Mouse (Mus musculus): Measurements from ENCODE around the gene Ebp. TPM values are rescaled to one million over a fixed set of nuclear protein-coding genes. Genes with fewer than 3 reads are reported as not detected.
A peak's percentile ranks its signal among the peaks of the same experiment; 100 is the strongest.

Ebp gene
- total RNA-seq, 2 experiments from 2014 or later, result 19.6 to 22.6 TPM

GRCm38 (mm10) chrX:8192640-8193418, 483 bp downstream of the Ebp start:
- intact Hi-C loops (cut with DNase I), result no loop called here

DNA sequence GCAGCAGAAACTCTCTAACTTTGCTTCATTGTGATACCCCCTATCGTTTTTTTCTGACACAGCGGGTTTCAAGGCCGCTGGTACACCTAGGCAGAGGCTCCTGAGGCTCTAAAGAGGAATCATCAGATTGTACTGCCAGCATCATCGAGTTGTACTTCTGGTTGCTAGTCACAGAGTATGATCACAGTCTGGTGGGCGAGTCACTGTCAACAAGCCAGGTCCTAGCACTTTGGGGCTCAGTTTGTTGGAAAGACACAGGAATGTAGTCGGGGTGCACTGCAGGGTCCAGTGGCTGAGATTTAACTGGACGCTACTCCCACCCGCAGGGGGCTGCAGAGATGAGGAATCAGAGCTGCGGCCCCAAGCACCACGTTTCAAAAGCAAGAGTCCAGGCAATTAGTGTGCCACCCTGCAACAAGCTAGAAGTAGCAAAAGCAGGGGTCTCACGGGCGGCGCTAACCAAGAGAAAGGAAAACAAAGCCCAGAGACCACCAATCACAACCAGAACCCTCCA, 1.1 kb downstream of the Ebp start:
- no peak for DNase-seq (ENCODE audit: low spot score)
- intact Hi-C loops (cut with DNase I), result no loop called here

More at GRCm38 (mm10) chrX:8192640-8193418, 483 bp downstream of the Ebp start:
- peak; percentile 71 for DNase-seq (ENCODE audit: low spot score)

- DNase-seq (ENCODE audit: low spot score), result no peak
- intact Hi-C loops (cut with DNase I), result no loop called here
Measured at GRCm38 (mm10) chrX:8182871-8183540, 10.3 kb downstream of the Ebp start.

GRCm38 (mm10) chrX:8179646-8180045, 13.7 kb downstream of the Ebp start:
- no peak for DNase-seq (ENCODE audit: low spot score)
- intact Hi-C loops (cut with DNase I), result no loop called here

- intact Hi-C loops (cut with DNase I), result no loop called here
- DNase-seq (ENCODE audit: low spot score), result no peak
Measured at GRCm38 (mm10) chrX:8178871-8179270, 14.4 kb downstream of the Ebp start.

DNA sequence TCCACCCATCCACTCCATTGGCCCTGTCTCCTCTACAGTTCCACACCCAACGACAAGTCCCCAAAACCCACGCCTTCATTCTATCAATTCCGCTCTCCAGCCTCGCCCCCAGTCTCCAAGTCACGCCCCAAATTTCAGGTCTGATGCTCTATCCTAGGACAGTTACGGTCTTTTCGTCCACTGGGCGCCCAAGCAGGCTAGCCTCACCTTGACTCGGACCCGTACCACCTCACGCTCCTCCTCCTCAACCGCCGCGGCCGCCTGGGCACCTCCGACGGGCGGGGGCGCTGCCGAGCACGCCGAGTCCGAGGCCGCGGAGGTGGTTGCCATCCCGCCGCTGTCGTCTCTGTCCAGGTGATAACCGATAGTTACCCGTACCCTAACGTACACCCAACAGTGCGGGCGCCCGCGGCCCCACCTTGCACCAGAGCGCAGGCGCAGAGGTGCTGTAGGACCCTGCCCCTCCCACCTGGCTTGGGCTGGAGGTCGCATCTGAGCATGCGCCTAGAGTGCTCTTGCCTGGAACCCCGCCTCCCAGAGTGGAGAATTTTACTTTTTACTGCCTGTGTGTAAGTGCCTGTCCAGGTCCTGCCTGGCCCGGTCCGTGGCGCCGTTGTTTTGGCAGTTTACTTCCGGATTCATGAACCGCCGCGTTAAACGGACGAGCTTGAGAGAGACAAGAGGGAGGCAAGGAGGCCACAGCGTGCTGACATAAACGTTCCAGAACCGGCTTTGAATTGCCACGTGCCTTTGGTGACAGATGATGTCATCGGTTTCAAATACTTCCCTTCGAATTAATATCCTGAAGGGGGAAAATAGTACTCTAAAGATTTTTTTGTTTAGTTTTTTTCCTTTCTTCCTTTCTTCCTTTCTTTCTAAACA, 17.6 kb downstream of the Ebp start, which contains the start of gene Tbc1d25:
Gene Tbc1d25, minus strand, starts transcription at position 678 of the 882 bp plus-strand sequence.
- intact Hi-C loops (cut with DNase I), result no loop called here
- peak; percentile 74 for DNase-seq (ENCODE audit: low spot score)

GRCm38 (mm10) chrX:8175169-8175503, 18.2 kb downstream of the Ebp start:
- DNase-seq (ENCODE audit: low spot score), result no peak
- intact Hi-C loops (cut with DNase I), result no loop called here

- DNase-seq (ENCODE audit: low spot score), result no peak
Measured at GRCm38 (mm10) chrX:8167716-8168647, 25.3 kb downstream of the Ebp start.

GRCm38 (mm10) chrX:8164471-8164870, 28.8 kb downstream of the Ebp start:
- intact Hi-C loops (cut with DNase I), result no loop called here
- DNase-seq (ENCODE audit: low spot score), result no peak

More at GRCm38 (mm10) chrX:8167716-8168647, 25.3 kb downstream of the Ebp start:
- intact Hi-C loops (cut with DNase I), result no loop called here

DNA sequence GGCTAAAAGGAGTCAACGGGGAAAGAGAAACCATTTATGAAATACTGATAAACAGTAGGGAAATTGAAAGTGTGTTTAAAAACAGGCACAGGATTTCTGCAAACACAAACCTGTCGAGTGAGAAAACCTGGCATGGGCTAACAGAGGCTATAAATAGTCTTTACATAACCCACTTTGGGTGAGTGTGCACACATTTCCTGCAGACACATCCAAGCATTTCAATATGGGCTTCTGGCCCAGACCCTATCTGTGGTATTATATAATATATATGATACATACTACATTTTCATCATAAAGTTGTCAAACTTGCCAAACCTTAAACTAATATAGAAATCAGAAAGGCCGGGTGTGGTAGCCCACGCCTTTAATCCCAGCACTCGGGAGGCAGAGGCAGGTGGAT, 30.2 kb downstream of the Ebp start:
- no peak for DNase-seq (ENCODE audit: low spot score)
- intact Hi-C loops (cut with DNase I), result no loop called here

DNA sequence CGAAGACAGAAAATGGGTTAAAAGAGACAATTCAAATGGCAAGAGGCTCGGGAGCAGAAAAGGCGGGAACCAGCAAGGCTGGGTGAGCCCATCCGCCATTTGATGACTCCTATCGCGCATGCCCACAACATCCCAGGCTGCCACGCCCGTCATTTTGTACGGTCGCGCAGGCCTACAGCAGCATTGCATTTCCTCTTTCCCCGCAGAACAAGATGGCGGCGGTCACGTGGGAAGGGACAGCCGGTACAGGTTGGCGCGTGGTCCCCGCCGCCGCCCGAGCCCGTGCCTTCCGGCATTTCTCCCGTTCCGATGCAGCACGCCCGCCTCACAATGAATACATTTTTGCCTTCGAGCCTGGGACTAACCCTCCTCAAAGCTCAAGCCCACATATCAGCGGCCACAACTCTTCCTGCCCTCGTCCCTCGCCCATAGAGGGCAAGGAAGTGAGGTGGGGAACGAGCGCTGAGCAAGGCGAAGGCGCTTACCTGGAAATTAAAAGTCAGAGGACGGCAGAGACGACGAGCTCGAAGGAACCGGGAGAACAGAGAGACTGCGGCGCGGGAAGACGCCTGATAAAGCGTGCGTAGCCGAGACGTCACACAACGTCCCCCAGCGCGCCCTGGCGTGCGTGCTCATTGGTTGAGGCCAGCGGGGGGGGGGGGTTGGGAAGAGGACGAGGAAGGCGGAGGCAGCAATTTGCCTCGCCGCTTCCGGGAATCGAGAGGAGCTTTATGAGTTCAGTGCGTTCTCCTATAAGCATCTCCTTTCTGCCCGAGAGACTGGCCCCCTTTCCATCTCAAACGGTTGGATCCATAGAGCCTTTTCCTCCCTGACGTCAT, 47.9 kb downstream of the Ebp start, which contains the start of gene Rbm3:
Gene Rbm3, minus strand, starts transcription at position 728 of the 839 bp plus-strand sequence.
- peak; percentile 74 for DNase-seq (ENCODE audit: low spot score)
- intact Hi-C loops (cut with DNase I), result no loop called here

DNA sequence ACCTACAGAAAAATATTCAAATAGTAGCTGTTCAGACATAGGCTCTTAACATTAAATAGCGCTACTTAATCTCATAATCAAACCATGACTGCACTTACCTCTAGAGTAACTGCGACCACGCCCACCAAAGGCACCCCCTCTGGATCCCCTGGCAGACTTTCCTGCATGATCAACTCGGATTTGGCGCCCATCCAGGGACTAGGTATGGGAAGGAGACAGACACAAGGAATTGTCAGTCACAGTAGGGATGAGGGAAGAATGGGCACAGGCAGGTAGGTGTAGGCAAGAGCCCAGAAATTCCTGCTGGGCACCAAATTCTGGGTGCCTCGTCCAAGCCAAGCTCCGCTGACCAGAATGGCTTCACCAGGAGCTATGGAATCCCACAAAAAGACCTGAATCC, 49.6 kb downstream of the Ebp start:
- intact Hi-C loops (cut with DNase I), result no loop called here
- no peak for DNase-seq (ENCODE audit: low spot score)

- intact Hi-C loops (cut with DNase I), result no loop called here
- DNase-seq (ENCODE audit: low spot score), result no peak
Measured at GRCm38 (mm10) chrX:8142948-8143347, 50.4 kb downstream of the Ebp start.

DNA sequence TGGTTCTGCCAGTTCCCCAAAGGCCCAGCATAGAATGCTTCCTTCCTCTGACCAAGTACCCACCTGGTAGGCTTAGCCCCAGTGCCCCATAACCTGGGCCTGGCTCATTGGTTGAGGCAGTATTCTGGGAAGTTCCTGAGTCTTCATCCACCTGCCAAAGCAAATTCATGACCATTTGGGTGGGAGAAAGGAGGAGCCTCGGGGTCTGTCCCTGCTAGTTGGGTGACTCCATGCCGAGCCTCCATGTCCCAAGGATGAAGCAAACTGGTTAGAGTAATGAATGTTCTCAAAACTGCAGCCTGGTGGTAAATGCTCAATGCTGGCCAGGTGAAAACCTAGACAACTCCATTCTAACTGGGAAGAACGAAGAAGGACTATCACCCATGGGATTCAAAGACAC, 52.3 kb downstream of the Ebp start:
- intact Hi-C loops (cut with DNase I), result no loop called here
- DNase-seq (ENCODE audit: low spot score), result no peak

GRCm38 (mm10) chrX:8140446-8140845, 52.9 kb downstream of the Ebp start:
- DNase-seq (ENCODE audit: low spot score), result no peak
- intact Hi-C loops (cut with DNase I), result no loop called here

DNA sequence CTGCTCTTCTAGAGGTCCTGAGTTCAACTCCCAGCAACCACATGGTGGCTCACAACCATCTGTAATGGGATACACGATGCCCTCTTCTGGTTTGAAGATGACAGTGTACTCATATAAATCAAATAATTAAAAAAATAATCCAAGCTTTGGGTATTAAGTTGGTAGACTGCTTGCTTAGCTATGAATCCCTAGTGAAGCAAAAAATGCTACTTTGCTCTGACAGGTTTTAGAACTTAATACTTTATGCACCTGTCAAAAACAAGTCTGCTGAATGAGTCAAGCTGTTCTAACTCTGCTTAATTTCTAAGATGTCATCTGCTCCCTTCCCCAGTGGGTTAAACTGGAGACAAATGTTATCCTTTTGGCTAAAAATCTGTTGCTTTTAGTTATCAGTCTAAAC, 53.8 kb downstream of the Ebp start:
- intact Hi-C loops (cut with DNase I), result no loop called here
- no peak for DNase-seq (ENCODE audit: low spot score)

DNA sequence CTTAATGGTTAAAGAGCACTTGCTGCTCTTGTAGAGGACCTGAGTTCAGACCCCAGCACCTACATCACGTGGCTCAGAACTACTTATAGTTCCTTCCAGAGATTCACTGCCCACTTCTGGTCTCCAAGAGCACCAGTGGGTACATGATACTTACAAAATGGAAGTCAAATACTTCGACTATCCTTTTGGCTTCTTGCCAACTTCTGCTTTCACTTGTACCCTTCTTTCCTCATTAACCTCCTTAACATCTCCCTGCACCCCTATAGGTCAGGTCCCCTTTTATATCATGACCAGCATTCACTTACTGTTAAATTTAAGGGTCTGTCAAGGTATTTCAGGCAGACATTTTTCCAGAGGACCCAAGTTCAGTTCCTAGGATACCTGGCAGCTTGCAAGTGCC, 57.4 kb downstream of the Ebp start:
- DNase-seq (ENCODE audit: low spot score), result no peak
- intact Hi-C loops (cut with DNase I), result no loop called here
